Mouse (Mus musculus) liver, embryonic 14.5 days (tissue): ENCODE results near the gene Vps16.

Source experiments
- CTCF ChIP-seq: IDR thresholded peaks from 2 replicates; pipeline ENCODE4 v1.5.1; 2016; ENCODE audit warnings: antibody characterized with exemption, low read depth, control low read depth
- EP300 ChIP-seq: IDR thresholded peaks from 2 replicates; pipeline ENCODE4 v1.6.1; 2016; ENCODE audit warnings: antibody characterized with exemption, low read depth

DNA sequence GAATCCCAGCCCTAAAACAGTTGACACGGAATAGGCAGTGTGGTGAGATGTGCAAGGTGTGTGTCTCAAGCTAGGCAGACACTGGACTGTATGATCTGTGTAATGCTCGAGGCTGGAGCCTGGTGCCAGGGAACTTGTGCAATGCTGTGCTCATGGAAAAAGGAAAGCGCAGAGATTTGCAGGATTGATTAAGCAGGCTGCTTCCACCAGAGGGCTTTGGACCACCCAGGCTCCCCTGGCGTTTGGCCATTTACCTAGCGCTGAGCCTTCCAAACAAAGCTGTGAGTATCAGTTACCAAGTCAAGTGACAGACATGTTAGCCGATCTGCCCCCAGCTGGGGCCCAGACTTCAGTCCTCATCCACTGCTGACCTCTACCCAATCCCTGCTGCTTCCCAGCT is 15.9 kb upstream of the Vps16 start:
- TF ChIP-seq EP300 (no peak), CTCF (no peak)
